Mouse (Mus musculus): ENCODE measurements at regions not wholly inside any gene's neighbourhood (a gene's known extent, or its start where the extent isn't known, plus 50 kb on each side); places are given as distances from the start of the nearest gene placed in this dataset.
"Not testable (repeated sequence)": the region's sequence is repeated elsewhere in the genome, so short reads cannot be mapped to it uniquely, and the experiment has no call there.

GRCm38 (mm10) chrX:127484659-127485058, 90.6 kb downstream of the 4921511C20Rik start:
- peak; percentile 6 for DNase-seq (ENCODE audit: low read depth, low spot score)

GRCm38 (mm10) chrX:127519114-127519513, 125.0 kb downstream of the 4921511C20Rik start:
- peak; percentile 1 for DNase-seq (ENCODE audit: low read depth, low spot score)

- not testable (repeated sequence) for DNase-seq (ENCODE audit: low read depth, low spot score)
These were observed 130.4 kb downstream of the 4921511C20Rik start for GRCm38 (mm10) chrX:127524543-127524942.

- DNase-seq (ENCODE audit: low read depth, low spot score): peak; percentile 4
These were observed 159.9 kb downstream of the 4921511C20Rik start for GRCm38 (mm10) chrX:127554001-127554400.
